In the genomic region with DNA sequence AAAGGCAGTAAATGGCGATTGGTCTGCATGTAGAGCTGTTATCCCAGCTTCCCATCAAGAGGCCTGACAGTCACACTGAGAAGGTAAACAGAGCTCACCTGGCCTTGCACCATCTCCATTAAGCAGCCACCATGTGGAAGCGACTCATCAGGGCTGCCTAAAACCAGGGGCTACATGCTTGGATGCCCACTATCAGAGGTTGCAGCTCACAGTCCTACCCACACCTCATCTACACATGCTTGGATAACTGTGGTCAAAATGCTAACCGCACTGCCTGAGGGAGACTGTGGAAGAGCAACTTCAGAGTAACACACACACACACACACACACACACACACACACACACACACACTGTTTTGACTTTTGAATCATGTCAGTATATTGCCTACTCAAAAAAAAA, we compare ENCODE assay signal across 13 mouse cellular contexts.
DNase-seq lines count a peak whose midpoint lies in the region.
"Had no signal": no experiment of that assay in that cellular context is flagged by ENCODE, and none has a peak within 500 bp of the region (broad histone marks: within the 10 kb centered on the region; RNA-seq: fewer than 3 reads in every experiment).

No protein-coding gene starts in this region.

- intact Hi-C loops in gastrocnemius, postnatal 36 days (cut with DNase I) = no loop called here

- DNase-seq in heart, adult 11 months = peak; percentile 52
- no peak for DNase-seq in heart, adult 9 months (ENCODE audit: low spot score in 2 of 2)
- DNase-seq in thymus, postnatal 4 days = peak; percentile 5
- DNase-seq in thymus, postnatal 14 days = no peak
- DNase-seq in naive thymus-derived CD4-positive, alpha-beta T cell, adult 2 months (ENCODE audit: low read depth) = peak; percentile 13
- DNase-seq in gastrocnemius, postnatal 36 days = no peak
- DNase-seq in embryo, embryonic 11 days = no peak
- DNase-seq: adrenal gland, adult 8-10 months; adrenal gland, postnatal 36 days; cerebellum, adult 2 months; cerebellum, postnatal 10 days; gastrocnemius, postnatal 10 days; heart, postnatal 36 days had no signal

Comparison
In these comparisons a context has a peak if more than half of its experiments do, and no peak if none do; other contexts are left out.
1. DNase-seq: peak in heart, adult 11 months (single experiment), thymus, postnatal 4 days (single experiment) and naive thymus-derived CD4-positive, alpha-beta T cell, adult 2 months (single experiment); none in heart, adult 9 months (0 of 2), thymus, postnatal 14 days (single experiment), gastrocnemius, postnatal 36 days (0 of 2) and embryo, embryonic 11 days (single experiment).